Mouse (Mus musculus) kidney, postnatal 36 days (tissue): ENCODE measurements around the gene Wdr62.
A peak's percentile ranks its signal among the peaks of the same experiment; 100 is the strongest.
"Not testable (repeated sequence)": the region's sequence is repeated elsewhere in the genome, so short reads cannot be mapped to it uniquely, and the experiment has no call there.

Source experiments
- DNase-seq, 2 experiments: peaks; one replicate each; pipeline ENCODE4 v3.0.0; 2021 to 2022; ENCODE audit warnings: mixed read lengths in 2 of 2

Wdr62 gene

DNA sequence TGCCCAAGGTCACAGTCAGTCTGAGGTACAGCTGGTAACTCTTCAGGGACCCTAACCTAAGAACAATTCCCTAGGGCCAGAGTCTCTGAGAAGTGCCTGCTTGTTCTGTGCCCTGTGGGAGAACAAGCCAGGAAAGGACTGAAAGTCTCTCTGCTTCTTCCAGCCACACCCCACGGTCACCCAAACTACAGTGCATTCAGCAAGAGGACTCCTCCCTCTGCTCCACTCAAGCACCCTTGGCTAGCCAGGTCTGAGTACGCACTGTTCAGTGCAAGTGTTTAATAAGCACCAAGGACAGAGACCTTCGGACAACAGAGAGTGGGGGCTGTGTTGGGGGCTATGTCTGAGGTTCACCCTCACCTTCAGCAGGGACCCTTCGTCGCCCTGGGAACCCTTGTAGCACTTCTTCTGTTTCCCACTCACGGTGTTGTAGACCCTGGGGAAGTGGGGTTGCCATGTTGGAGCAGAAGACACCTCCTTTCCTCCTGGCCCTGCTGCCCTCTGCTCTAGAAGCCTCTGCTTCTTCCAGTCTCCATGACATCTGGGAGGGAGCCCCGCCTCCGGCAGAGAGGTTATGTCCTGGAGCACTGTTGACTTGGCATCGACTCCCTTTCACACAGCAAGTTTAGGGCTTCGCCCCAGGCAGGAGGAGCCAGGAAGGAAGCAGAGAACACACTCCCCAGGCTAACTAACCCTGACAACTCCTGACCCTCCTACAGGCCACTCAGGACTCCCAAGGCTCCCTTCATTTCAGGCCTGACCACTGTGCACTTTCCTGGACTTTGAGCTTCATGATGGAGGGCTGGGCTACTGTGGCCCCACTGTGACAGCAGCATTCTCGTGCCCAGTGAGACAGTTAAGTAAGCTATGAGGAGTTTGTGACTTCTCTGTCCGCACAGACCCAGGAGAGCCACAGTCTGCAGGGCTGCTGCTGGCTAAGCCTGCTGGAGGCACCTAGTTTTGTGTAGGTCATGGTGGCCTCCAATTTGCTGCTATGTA is 28.0 kb downstream of the Wdr62 start:
- peak; percentile 80 to 81 for DNase-seq

DNA sequence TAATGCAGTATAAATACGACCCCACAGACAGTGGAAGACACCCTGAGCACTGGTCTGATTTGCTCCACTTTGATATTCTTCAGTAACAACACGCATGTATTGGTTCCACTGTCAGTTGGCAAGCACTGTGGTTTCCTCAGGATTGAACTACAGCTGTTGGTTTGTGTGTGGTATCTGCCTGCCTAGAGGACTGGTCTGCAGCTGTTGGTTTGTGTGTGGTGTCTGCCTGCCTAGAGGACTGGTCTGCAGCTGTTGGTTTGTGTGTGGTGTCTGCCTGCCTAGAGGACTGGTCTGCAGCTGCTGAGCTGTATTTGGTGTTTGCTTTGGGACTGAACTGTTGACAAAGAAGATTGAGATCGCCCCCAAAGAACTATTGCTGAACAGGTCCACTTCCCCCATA is 42.8 kb downstream of the Wdr62 start:
- DNase-seq, result not testable (repeated sequence)

DNA sequence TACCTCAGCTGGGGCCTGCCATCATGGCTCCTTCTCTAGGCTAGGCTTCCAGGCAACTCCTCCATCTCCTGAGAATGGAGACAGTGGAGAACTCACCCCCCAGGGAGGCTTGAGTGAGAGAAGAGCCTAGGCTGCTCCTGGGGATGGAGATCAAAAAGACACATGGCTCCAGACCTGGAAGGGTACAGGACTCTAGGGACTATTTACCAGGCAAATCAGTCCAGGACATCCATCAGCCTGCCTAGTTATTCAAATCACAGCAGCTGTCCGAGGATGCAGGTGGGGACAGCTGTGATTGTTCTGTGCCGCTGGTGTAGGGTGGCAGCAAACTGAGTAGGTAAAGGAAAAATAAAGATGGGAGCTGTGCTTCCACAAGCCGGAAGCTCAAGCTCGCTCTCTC is 44.6 kb downstream of the Wdr62 start, which contains the start of gene Ovol3:
TSS of gene Ovol3 (minus strand) at position 101 of the 400 bp plus-strand sequence.
- no peak for DNase-seq

DNA sequence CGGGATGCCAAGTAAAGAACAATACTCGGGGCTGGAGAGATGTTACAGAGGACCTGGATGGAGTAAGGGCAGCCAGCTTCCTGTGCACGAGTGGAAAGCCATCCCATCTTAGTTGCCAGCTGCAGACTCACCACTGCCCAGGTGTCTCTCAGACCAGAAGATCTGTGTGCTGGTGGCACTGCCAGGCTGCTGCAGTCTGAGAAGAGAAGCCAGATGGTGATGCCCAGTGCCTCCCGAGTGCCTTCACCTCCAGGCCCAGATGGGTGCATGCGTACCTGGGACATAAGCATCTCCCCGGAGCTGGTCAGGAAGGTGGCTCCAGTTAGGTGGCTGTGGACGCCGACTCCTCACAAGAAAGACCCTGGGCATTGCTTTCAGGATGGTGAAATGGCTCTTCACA is 45.1 kb downstream of the Wdr62 start:
- DNase-seq, result no peak

DNA sequence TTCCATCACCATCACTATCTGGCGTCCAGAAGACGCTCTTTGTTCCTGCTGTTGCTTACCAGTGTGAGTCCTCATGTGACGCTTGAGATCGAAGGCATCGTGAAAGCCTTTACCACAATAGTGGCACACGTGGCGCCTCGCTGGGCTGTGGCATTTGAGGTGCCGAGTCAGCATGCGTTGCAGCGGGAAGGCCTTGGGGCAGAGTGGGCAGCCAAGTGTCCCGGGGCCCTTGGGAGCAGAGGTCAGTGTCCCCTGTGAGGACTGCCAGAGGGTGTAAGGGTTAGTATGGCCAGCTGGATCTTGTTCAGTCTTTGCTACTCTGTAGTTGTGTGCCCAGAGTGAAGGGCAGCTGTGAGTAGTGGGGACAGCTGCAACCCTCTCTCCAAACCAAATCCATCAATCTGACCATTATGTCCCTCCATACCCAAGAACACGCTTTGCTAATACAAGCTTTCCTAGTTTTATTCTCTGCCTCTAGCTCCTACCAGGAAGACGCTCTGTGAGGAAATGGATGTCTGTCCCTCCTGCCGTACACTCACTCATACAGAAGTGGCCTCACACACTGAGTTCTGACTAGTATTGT is 45.9 kb downstream of the Wdr62 start:
- peak; percentile 88 to 91 for DNase-seq

DNA sequence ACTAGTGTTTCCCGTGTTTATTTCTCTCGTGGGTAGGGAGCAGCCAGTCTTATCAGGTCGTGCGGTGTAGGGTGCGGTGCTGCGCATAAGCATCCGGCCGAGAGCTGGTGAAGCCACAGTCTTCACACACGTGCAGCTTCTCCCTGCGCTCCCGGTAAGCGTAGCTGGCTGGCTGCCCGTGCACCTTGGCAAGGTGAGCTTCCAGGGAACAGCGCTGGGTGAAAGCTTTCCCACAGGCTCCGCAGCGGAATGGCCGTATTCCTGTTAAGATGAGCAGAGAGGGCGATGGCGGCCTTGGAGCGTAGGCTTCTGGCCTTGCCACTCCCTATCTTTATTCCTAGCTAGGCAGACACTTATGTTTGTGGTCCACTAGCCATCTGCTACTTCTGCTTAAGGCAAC is 46.8 kb downstream of the Wdr62 start:
- peak in 1 of 2 experiments; percentile 76 for DNase-seq

DNA sequence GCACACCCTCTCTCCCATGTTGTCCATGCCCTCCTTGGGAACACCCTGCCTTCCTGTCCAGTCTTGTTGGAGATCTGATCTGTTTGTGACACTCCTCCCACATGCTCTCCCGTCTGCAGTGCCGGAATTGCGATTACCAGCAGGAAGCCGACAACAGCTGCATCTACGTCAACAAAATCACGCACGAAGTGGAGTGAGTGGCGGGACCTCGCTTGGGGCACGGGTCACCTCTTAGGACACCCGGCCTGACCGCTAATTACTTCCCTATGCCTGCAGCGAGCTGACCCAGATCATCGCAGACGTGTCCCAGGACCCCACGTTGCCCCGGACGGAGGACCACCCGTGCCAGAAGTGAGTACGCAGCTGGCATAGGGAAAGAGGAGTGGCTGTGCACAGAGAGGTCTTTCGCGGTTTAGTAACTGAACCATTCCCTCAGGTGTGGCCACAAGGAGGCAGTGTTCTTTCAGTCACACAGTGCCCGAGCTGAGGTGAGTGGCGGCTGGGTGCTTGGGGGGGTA is 47.5 kb downstream of the Wdr62 start:
- DNase-seq, result peak; percentile 66 to 84

DNA sequence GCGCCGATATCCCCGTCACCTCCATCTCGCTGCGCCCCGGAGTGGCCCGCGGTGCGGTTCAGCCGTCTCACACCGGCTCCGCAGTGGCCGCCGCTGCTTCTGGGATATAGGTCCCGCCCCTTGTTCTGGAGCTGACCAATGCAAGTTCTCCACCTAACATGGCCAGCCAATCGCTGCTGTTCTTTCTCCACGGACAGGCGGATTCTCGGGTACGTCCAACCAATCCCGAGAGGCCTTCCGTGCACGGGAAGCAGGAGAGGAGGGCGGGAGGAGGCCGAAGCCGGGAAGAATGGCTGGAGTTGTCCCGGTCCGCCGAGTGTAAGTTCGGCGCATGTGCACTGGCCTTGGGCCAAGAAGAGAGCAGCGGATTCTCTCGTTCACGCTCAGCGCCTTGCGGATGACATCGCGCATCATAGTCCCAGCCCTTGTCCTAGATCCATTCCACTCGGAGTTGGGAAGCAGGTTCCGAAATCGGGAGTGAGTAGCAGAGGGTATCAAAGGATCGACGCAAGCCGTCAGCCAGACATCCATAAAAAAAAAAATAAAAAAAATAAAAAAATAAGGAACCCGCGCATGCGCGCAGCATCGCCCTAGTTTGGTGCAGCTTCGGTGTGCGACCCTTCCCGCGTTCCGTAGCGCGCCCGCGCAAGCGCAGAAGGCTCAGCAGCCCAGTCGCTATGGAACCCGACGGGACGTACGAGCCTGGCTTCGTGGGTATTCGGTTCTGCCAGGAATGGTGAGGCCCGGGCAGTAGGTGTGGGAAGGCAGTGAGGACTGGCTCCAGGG is 48.4 kb downstream of the Wdr62 start, which contains the start of the genes Polr2i and Tbcb:
TSS of gene Polr2i (plus strand) at position 280 of the 786 bp plus-strand sequence.
TSS of gene Tbcb (minus strand) at position 604 of the 786 bp plus-strand sequence.
- peak; percentile 99 for DNase-seq

DNA sequence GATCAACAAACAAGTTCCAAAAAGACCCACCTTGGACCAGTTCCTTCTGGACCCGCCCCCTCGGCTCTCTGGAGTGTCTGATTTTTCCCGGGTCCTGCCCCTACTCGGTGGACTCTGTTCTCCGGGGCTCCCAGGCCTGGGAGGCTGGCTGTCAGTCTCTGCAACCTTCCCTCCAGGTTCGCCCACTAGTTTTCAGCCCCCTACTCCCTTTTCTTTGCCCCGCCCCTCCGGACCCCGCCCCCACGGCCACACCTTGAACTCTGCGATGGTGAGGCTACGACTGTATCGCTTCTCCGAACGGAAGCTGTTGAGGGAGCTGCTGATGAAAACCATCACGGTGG is 48.9 kb downstream of the Wdr62 start:
- DNase-seq, result peak in 1 of 2 experiments; percentile 19

DNA sequence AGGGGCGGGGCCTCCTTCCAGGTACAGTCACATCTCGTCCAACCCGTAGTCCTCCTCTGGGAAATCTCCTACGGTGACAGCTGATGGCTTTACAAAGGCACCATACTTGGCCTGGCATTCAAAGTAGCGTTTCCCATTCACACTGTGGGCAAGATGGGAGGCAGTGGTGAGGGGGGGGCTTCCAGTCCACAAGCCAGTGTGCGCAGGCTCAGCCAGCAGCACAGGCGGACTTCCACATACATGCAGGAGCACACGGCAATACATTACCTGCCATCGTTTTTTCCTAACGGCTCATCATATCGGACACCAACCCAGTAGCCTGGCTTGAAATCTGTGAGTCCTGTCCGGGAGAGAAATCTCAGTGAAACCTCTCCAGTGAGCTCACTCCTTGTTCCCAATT is 56.0 kb downstream of the Wdr62 start:
- DNase-seq, result no peak

DNA sequence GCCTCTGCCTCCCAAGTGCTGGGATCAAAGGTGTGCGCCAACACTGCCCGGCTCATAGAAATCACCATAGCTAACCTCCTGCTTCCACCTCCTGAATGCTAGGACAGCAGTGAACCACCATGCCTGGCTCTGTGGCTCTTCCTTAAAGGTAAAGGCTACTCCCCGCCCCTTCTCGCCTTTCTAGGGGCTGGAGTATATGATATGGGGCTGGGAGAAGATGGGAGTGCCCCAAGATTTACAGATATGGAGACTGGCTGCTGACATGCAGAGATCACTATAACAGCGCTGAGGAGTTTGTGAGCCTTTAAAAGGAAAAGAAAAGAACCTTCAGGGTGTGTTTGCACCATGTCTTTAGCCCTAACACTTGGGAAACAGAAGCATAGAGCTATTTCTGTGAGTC is 58.0 kb downstream of the Wdr62 start:
- DNase-seq, result no peak

DNA sequence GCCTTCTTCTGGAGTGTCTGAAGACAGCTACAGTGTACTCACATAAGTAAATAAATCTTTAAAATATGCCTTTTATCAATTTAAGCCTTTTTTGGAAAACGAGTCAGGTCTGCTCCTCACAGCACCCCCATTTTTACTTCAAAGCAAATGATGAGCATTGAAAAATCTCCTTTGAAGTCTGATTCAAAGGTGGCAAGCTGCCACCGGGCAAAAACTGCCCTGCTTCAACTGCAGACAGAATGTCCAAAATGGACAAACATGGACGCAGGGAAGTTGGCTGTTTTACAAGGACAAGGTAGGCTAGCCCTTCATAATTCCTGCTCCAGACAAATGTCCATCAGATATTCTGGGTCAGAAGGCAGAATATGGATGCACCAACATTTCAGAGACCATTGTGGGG is 58.8 kb downstream of the Wdr62 start:
- DNase-seq, result no peak

DNA sequence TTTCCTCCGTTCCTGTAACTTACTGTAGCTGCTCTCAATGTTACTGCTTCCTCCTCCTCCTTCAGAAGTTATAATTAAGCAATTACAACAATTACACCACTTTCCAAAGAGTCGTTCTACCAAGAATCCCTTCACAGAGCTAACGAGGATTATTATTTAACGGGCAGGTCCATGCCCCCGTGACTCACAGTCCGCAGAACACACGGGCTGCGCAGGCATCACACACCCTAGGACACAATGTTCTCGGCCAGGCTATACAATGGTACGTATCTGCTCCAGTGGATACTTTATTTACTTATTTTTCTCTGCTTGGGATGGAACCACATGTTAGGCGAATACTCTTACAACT is 60.2 kb downstream of the Wdr62 start:
- peak; percentile 68 to 80 for DNase-seq

DNA sequence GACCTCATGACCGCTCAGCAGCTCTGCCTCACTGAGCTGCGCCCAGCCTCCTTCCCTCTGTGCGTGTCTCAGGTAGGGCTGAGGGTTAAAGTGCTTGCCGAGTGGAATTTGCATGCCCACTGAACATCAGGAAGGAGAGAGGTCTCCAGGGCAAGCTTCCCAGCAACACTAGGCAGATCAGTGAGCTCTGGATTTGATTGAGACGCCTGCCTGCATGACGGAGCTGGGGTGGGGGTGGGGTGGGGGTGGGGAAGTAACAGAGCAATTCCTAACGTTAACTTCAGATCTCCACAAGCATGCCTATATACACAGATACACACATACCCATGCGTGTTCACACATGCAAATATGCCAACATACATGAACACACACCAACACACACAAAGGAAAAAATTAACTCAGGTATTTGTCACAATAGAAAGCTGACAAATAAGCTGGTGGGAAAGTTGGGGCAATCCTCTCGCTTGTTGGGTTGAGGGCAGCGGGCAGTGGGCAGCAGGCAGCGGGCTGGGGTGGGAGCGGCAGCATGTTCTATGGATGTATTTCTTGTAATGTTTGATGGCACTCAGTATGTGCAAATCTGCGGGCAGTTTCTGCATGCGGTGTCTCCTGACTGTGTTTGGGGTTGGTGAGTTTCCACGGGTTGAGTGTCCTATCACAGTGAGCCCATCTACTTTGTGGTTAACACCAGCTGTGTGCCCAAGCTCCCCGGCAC is 60.8 kb downstream of the Wdr62 start:
- DNase-seq, result peak; percentile 87 to 89

DNA sequence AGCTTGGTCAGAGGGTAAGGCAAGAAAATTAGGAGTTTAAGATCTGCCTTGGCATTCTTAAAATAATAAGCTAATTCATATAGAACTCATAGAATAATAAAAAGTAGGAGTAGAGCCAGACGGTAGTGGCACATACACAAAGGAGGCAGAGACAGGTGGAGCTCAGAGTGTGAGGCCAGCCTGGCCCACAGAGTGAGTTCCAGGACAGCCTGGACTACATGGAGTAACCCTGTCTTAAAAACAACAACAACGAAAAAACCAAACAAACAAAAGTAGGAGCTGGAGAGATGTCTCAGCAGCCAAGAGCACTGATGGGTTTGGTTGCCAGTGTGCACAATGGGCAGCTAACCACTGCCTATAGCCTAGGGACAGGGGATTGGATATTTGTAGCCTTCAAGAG is 62.9 kb downstream of the Wdr62 start:
- no peak for DNase-seq

DNA sequence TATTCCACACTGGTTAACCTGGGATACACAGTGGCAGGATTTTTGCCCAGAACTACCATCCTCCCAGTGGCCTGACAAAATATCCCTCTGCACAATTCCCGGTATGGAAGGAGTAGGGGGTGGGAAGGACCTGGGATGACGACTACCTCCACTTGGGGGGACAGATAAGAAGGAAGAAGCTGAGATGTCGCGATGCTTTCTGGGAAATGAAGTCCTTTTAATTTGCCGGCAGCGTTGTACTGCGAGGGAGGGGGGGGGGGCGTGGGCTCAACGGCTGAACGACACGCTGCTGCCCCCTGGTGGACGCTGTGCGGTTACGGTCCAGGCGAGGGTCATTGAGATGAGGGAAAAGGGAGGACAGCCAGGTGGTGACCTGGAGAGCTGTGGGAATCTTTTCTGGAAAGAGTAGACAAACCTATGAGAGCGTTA is 63.5 kb downstream of the Wdr62 start:
- DNase-seq, result peak; percentile 84 to 93

DNA sequence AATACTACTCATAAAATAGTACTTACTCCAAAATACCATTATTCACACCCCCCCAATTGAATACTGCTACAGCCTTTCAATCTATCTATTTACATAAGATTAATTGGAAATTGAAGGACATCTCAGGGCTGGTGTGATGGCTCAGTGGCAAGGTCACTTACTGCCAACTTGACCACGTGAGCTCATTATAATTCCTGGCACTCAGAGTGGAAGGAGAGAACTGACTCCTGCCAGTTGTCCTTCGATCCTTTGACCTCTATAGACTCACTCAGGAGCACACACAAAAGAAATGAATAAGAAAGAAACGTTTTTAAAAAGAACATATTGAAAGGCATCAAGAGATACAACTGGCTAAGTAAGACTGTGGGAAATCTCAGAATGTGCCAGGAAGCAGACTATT is 64.3 kb downstream of the Wdr62 start:
- DNase-seq, result peak; percentile 56 to 68

DNA sequence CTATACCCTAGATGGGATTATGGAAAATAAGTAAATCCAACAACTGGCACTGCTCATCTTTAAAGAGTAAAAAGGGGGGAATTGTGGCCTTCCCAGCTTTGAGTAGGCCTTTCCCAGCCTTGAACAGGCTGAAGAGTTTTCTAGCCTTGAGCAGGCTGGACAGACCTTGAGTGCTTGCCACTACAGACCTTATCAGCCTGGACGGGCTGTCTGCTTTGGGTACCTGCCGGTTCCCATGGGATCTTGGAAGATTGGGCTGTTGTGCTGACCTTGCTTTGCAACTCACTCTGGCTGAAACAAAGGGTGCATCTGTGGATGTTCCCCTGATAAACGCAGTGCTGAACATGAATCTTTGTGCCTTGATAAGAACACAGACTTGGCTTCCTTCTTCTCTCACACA is 66.3 kb downstream of the Wdr62 start:
- DNase-seq, result no peak

DNA sequence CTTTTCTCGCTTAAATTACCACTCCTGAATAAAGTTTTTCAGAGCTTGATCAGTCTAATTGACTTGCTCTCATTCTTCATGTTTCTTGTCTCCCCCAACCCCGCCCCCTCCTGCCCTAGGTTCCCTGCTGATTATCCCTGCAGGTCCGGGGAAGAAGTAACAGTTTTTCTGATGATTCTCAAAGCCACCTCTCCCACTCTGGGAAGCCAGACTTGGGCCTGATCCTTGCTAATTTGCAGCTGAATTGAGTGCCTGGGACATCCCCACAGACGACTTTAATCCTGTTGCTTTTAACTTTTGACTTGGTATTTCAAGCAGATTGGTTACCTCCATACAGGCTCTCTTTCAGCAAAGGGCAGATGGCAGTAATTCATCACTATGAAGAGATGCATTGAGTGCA is 69.2 kb downstream of the Wdr62 start:
- no peak for DNase-seq

DNA sequence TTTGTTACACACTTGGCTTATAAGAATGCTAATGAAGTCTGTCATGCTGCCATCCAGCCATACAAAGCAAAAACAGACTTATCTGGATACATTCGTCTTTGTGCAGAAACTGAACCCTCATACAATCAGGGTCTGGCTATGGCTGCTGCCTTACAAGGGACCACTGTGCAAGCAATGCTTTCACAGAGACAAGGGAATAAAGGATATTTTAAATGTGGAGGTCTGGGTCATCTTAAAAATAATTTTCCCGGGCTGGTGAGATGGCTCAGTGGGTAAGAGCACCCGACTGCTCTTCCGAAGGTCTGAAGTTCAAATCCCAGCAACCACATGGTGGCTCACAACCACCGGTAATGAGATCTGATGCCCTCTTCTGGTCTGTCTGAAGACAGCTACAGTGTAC is 73.9 kb downstream of the Wdr62 start:
- not testable (repeated sequence) for DNase-seq

DNA sequence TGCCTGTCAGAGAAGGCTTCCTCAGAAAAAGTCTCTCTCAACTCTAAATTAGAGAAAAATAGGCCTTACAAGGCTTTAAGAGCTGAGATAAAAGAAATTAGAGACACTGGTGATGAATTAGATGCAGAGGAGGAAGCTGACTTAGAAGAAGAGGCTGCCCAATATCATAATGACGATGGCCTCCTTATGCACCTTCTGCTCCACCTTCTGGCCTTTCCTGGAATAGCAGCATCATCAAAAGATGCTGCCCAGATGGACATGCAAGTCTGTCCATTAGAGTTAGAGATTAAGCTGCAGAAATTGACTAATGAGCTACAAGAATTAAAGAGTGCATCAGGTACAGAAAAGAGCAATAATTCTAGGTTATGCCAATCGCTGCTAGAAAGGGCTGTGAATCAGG is 74.8 kb downstream of the Wdr62 start:
- DNase-seq, result peak; percentile 67 to 87

DNA sequence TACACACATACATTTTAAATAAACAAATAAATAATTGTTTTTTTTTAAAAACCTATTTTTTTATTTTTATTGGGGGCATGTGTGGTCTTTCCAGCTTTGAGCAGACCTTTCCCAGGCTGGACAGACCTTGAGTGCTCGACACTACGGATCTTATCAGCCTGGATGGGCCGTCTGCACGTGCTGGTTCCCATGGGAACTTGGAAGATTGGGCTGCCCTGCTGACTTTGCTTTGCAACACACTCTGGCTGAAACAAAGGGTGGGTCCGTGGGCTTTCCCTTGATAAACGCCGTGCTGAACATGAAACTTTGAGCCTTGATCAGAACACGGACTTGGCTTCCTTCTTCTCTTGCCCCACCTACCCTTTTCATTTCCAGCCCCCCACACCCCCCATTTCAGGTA is 75.8 kb downstream of the Wdr62 start:
- no peak for DNase-seq
